In genomic region chr3:101274041-101274770, GRCm38 (mm10) we compare ENCODE assay signal across 12 mouse cellular contexts. TPM values are rescaled to one million over a fixed set of nuclear protein-coding genes. Genes with fewer than 3 reads are reported as not detected.
DNase-seq lines count a peak whose midpoint lies in the region; ATAC-seq and TF ChIP-seq lines count a peak whose summit lies in the region.
"Had no signal": no experiment of that assay in that cellular context is flagged by ENCODE, and none has a peak within 500 bp of the region (broad histone marks: within the 10 kb centered on the region; RNA-seq: fewer than 3 reads in every experiment).

No protein-coding gene starts in this region.

- DNase-seq in cerebellum, adult 9-11 months: peak; percentile 14
- no peak for DNase-seq in cerebellum, adult 2 months
- peak; percentile 14 to 55 for DNase-seq in kidney, postnatal 25 days
- DNase-seq in kidney, adult 8-10 months: no peak
- peak; percentile 28 to 35 for DNase-seq in kidney, postnatal 4 days
- DNase-seq in ovary, adult 18-20 months (ENCODE audit: low spot score): no peak
- no peak for DNase-seq in T-cell, adult 2 months (ENCODE audit: low spot score)

- H3K27ac ChIP-seq in cerebellum, adult 2 months (ENCODE audit: insufficient read depth, low read length): no peak overlapping the region
- H3K27ac ChIP-seq: embryonic facial prominence, embryonic 12.5 days; liver, embryonic 15.5 days had no signal

- ATAC-seq in CD4-positive, CD25-positive, alpha-beta regulatory T cell, adult 4 months: peak; percentile 15

- WGBS in cerebellum, adult 2 months: 65% methylated on average over 12 of the region's 12 CpGs

- H3K27me3 ChIP-seq in cerebellum, adult 2 months (ENCODE audit: control insufficient read depth, insufficient read depth, low read length): no peaks in the 10 kb centered on the region
- H3K27me3 ChIP-seq: embryonic facial prominence, embryonic 12.5 days; liver, embryonic 15.5 days had no signal

- no peak overlapping the region for H3K4me3 ChIP-seq in cerebellum, adult 2 months (replicated peaks; ENCODE audit: insufficient read depth, low read depth, low read length)
- H3K4me3 ChIP-seq: embryonic facial prominence, embryonic 12.5 days; liver, embryonic 15.5 days had no signal

- TF ChIP-seq CTCF in cerebellum, adult 2 months (IDR thresholded peaks at IDR 0.05; ENCODE audit: borderline replicate concordance, insufficient read depth, low read depth, low read length): no peak

- TF ChIP-seq POLR2A in cerebellum, adult 2 months (IDR thresholded peaks at IDR 0.05; ENCODE audit: borderline replicate concordance, insufficient read depth, low read length): no peak

- H3K4me1 ChIP-seq in cerebellum, adult 2 months (ENCODE audit: control insufficient read depth, insufficient read depth, low read length): no peaks in the 10 kb centered on the region; the same call in 1 of the 2 replicates
- H3K4me1 ChIP-seq: embryonic facial prominence, embryonic 12.5 days; liver, embryonic 15.5 days had no signal

RNA-seq across cellular contexts. Expression of gene Cd2, which starts 13.5 kb away (rescaled TPM):
- 0.08 and 0.13 TPM in 2 replicates for polyA plus RNA-seq in cerebellum, adult 2 months (2012; rRNA removed)
- 1,000 to 10,000 TPM; 1,558 to 1,756 TPM for polyA plus RNA-seq in CD4-positive, CD25-positive, alpha-beta regulatory T cell, adult 4 months (2017; shearing (Covaris generic))
- polyA plus RNA-seq: embryonic facial prominence, embryonic 12.5 days; heart, postnatal 0 days; neural tube, embryonic 11.5 days had no signal

Comparison
In these comparisons a context has a peak if more than half of its experiments do, and no peak if none do; other contexts are left out.
1. DNase-seq: peak in cerebellum, adult 9-11 months (single experiment), kidney, postnatal 25 days (2 of 2) and kidney, postnatal 4 days (2 of 2); none in cerebellum, adult 2 months (0 of 2), kidney, adult 8-10 months (0 of 2), ovary, adult 18-20 months (single experiment) and T-cell, adult 2 months (single experiment).
2. RNA of gene Cd2, which starts 13.5 kb away (polyA plus RNA-seq): 1,558 to 1,756 TPM in CD4-positive, CD25-positive, alpha-beta regulatory T cell, adult 4 months; 0.08 to 0.13 TPM in cerebellum, adult 2 months; every median in the first group is over 1,000 times any median in the second.